Mouse (Mus musculus): Measurements from ENCODE around the gene Pla2g1b. TPM values are rescaled to one million over a fixed set of nuclear protein-coding genes. Genes with fewer than 3 reads are reported as not detected.
A peak's percentile ranks its signal among the peaks of the same experiment; 100 is the strongest.

Pla2g1b gene
- total RNA-seq (2015; ENCODE audit: low replicate concordance) (not detected in 2 replicates), total RNA-seq (2017; ENCODE audit: low replicate concordance) (not detected in 2 replicates)

DNA sequence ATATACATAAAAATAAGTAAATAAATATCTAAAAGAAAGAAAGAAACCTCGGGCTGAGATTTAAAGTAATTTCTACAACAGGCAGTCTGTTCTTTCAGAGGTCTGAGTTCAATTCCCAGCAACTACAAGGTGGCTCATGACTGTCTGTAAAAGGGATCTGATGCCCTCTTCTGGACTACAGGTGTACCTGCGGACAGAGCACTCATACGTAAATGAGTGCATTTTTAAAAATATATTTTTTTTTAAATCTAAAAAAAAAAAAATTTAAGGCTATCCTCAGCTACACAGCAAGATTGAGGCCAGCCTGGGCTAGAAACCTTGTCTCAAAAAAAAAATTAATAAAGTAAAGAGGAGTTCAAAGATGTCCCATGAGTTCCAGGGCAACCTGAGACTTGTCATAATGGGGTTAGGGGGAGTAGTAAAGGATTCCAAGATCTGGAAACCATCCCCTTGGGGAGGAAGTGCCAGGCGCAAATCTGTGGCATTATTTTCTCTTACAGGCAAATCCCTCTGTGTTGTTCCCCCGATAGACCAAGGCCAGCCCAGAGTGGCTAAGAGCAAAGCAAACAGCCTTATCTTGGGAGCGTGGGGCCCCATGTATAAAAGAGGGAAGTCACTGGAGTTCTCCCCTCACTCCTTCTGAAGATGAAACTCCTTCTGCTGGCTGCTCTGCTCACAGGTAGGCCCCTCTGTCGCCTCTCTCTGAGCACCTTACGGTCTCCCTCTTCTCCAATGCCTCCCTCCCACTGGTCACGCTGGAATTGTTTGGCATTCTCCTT, at the start of gene Pla2g1b:
Gene Pla2g1b (plus strand): TSS at position 621 of the 779 bp plus-strand sequence.
- ATAC-seq (replicated peaks; ENCODE audit: low FRiP score, poor library complexity, severe bottlenecking): no peak

DNA sequence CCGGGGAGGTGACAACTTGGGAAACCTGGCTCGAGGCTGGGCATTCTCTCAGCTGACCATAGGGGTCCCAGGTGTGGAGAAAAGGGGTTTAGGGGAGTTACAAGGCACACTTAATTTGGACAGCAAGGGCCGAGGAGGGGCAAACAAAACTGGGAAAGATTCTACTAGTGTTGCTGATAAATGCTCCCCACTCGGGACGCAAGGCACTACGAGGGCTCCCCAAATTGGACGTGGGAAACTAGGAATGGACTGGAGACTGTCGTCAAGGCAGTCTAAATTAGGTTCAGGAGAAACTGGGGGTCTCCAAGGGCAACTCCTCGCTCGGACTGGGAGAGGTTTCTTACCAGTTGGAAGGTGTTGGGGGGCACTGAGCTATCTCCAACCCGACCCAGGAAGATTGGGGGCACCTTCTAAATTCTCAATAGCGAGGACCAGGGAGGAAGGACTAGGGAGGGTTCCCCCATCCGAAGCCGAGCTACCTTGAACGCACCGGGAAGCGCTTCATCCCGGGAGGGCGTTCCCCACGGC, 37.2 kb upstream of the Pla2g1b start:
- ATAC-seq (replicated peaks; ENCODE audit: low FRiP score, poor library complexity, severe bottlenecking): no peak

DNA sequence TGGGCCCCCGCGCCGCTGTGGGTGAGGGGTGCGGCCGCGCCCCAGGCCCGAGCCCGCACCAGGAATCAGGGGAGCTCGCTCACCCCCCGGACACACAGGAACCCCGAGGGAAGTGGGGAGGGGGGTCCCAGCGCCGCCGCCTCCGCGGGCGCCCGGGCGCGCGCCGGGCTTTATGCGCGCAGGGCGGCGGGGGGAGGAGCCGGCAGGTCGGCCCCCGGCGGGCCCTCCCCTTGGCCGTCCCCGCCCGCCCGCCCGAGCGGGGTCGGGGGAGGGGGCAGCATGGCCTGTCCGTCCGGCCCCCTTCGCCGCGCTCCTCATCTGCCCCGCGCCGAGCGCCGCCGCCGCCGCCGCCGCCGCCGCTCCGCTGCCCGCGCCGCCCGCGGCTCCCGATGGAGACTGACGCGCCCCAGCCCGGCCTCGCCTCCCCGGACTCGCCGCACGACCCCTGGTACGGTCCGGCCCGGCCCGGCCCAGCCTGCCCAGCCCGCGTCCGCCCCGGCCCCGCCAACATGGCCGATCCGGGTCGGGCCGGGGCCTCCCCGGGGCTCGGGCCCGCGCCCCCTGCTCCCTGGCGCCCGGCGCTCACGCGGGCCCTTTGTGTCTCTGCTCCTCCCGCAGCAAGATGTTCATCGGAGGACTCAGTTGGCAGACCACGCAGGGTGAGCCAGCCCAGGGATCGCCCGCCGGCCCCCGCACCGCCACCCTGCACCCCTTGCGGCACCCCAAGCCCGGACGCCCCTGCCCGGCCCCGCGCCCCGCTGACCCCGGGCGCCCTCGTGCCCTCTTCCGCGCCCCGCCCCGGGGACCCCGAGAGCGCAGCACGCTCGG, 36.5 kb upstream of the Pla2g1b start, which contains the start of gene Msi1:
Gene Msi1 (plus strand): TSS at position 241 of the 828 bp plus-strand sequence.
- no peak for ATAC-seq (replicated peaks; ENCODE audit: low FRiP score, poor library complexity, severe bottlenecking)

DNA sequence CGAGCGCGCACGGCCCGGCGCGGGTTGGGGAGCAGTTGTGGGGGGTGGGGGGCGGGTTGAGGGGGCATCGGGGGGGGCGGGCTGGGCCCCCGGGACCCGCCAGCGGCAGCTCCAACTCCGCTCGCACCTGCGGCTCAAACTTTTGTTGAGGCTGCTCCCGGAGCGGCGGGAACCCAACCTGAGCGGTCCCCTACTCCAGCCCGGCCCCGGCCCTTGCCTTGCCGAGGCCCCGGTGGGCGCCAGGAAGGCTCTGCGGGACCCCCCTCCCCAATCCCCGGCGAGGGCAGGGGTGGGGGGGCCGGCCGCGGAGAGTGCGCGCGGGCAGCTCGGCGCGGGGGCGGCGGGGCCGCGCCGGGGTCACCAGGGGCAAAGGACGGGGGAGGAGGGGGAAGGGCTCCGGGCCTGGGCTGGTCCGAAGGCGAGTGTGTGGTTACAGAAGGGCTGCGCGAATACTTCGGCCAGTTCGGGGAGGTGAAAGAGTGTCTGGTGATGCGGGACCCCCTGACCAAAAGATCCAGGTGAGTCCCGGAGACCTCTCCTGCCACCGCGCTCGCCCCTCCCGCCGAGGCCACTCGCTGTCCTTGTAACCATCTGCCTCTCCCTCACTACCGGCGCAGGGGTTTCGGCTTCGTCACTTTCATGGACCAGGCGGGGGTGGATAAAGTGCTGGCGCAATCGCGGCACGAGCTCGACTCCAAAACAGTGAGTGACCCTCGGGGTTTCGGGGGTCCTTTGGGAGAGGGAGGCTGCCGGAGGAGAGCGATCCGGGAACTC, 35.7 kb upstream of the Pla2g1b start:
- ATAC-seq (replicated peaks; ENCODE audit: low FRiP score, poor library complexity, severe bottlenecking): no peak

DNA sequence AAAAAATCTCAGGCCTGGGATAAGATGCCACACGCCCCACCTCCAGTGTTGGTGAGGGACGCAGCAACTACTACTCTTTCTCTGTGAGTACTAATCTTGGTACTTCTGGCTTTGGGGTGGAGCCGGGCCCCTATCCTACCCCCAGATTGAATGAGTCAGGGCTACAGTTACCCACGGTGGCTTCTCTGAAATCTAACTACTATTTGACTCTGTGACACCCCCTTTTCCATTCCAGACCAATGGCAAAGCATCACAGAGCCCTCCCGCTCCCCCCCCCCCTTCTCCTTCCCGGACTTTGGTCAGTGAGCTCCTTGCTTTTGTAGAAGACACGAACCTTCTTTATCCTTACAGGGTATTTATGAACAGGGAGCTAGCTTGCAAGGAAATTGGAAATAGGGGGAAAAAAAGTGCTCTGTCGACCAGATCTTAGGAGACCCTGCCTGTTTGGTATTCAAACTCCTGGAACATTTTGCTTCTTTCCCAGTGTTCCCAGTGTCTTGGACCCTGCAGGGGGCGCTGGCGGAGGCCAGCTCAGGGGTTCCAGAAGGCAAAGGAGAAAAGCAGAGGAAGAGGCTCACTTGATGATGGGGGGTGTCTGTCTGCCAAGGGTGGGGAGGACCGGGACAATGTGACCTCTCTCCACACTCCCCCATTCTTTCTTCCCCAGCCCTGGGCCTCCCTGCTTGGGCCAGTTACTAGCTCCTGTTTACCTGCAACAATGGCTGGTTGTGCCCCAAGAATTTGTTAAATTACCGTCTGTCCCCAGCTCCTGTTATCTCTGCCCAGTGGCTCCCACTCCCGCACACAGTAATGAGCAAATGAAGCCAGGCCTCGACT, 34.8 kb upstream of the Pla2g1b start:
- ATAC-seq (replicated peaks; ENCODE audit: low FRiP score, poor library complexity, severe bottlenecking): no peak

DNA sequence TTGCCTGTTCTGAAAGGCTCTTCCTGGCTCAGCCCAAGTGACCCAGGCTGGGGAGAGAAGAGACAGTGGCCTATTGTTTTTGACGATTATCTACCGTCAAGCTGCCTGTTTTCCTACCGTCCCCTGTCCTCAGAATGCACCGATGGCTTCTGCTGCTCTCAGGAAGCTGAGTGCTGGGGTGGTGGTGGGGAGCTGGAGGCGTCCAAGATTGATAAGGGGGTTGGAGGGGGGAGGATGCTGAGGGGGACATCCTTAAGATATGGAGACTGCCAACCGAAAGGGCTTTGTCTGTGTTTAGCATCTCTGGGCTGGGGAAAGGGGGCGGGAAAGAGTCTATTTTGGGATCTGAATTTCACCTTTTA, 34.2 kb upstream of the Pla2g1b start:
- no peak for ATAC-seq (replicated peaks; ENCODE audit: low FRiP score, poor library complexity, severe bottlenecking)

DNA sequence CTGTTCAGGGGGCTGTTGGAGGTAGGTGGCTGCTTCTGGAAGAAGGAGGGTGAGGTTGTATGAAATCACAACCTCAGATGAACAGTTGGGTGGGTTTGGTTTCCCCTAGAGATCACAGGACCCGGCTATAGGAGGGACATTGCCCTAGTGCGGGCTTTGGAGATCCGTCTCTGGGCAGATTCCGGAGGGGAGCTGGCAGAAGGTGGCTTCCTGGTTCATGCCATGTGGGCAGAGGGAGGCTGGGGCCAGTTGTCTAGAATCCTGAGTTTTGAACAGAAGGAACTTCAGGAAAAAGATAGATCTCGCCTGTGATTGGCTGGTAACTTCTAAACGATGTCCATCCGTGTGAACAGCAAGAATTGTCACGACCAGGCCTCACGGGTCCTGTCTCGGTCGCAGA, 33.7 kb upstream of the Pla2g1b start:
- no peak for ATAC-seq (replicated peaks; ENCODE audit: low FRiP score, poor library complexity, severe bottlenecking)

DNA sequence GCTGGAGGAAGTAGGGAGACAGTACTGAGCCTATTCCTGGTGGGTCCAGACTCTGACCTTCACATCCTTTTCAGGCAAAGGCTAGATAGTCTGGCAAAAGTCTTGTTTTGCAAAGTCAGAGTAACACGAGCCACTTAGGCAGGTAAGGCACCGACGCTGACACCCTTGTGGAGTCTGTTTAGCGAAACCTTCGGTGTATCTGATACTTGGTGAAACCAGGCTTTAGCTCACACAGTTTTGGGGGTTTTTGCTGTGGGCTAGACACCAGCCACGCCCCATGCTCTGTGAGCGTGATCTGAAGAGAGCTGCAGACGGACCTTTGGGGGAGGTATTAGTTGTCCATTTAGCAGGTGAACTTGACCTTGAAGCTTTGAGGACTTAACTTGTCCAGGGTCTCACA, 32.9 kb upstream of the Pla2g1b start:
- ATAC-seq (replicated peaks; ENCODE audit: low FRiP score, poor library complexity, severe bottlenecking): no peak

DNA sequence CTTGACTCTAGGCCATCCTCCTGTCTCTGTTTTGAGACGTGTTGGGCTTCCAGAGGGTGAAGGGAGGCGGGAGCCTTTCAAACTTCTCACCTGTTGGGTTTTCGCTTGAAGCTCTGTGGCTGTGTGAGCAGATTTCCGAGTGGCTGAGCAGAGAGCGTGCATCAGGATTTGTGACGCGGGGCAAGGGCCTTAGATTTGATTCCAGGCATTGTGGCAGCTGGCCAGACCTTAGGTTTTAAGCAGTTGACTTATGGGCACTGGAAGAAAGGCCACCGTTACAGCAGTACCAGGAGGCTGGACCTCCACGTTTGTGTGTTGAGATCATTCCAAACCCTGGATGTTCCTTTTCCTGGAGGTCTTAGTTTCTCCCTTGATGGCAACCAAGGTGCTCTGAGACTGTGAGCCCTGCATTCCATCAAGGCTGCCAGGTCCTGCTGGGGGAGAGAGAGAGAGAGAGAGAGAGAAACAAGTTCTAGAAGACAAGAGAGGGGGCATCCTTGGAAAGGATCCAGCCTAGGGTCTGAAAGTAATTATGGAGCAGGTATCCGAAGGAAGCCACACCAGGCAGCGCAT, 31.7 kb upstream of the Pla2g1b start:
- ATAC-seq (replicated peaks; ENCODE audit: low FRiP score, poor library complexity, severe bottlenecking): no peak

DNA sequence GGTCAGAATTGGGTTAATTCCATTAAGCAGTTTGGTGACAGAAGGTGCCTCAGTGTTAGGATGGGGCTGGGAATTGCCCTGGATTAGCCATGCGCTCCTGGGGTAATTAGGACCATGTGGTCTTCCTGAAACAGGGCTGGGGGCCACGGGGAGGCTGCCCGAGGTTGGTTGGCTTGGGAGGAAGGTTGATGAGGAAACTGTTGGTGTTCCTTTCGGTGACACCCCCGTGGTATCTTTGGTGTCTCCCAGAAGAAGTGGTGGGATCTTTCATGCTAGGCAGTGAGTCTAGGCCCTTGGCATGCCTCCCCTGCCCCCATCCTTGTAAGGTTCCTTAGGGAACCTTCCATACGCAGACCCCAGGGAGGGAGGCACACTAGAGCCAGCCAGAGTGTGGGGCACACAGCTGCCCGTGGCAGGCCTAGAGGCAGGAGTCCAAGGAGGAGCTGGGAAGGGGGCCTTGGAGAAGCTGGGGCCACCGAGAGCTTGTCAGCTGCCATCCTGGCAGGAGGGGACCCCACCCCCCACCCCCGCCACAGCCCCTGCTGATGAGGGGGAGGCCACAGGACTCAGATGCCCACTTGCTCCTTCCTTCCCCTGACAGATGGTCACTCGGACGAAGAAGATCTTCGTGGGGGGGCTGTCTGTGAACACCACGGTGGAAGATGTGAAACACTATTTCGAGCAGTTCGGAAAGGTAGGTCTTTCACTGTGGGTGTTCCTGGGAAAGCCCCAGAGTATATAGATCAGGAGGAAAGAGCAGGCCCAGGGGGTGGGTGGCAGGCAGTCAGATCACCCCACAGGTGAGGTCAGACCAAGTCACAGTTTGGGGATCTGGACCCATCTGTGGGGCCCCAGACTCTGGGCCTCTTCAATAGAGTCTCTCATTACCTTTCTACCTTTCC, 31.0 kb upstream of the Pla2g1b start:
- ATAC-seq (replicated peaks; ENCODE audit: low FRiP score, poor library complexity, severe bottlenecking): no peak

DNA sequence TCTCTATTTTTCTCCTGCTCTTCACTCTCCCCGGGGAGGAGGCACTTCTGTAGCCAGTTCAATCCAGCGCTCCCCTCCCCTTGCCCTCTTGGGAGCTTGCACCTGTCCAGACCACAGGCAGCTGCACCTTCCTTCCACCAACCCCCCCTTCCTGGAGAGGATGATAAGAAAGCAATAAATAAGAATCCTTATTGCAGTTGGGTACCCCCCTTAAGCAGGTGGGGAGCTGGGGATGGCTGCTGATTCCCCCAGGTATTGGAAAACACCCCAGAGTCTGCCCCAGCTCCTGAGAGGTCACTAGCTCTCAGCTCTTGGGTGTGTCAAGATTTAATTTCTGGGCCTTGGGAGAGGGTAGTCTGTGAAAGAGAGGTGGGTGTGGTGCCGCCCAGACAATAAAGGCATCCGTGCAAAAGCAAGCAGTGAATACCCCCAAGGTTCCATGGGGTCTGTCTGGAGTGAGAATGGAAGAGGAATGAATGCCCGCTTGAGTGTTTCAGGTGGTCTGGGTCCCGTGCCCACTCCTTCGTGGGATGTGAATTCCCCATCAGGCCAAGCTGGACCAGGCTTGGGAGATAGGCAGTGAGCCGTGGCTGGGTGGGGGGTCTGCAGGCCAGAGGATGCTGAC, 30.2 kb upstream of the Pla2g1b start:
- no peak for ATAC-seq (replicated peaks; ENCODE audit: low FRiP score, poor library complexity, severe bottlenecking)

DNA sequence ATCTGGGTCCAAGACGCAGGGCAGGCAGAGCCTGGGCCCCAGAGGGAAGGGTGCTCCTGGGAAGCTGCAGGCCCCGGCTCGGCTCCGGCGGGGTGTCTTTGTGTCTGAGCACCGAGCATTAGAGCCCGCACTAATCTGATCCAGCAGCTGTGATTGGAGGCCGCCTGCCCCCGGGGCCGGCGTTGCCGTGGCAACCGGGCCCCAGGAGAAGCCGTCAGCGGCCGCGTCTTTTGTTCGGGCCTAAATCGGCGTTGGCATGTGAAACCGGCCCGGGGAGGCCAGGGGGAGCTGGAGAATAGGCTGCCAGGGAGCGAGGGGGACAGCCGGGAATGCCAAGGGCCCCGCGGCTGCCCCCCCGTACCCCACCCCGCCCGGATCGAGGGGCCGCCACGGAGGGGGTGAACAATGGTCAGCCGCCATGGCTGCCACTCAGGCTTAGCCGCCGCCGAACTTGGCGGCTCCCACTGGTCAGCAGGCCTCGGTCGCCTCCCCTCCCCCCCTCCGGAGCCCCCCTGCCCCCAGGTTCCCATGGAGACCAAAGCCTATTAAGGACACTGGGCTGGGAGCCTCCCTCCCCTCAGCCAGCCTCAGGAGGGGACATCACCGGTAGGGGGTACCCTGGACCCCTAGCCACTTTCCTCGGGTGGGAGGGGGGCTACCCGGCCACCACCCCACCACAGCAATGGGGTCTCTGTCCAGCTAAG, 29.5 kb upstream of the Pla2g1b start:
- no peak for ATAC-seq (replicated peaks; ENCODE audit: low FRiP score, poor library complexity, severe bottlenecking)

DNA sequence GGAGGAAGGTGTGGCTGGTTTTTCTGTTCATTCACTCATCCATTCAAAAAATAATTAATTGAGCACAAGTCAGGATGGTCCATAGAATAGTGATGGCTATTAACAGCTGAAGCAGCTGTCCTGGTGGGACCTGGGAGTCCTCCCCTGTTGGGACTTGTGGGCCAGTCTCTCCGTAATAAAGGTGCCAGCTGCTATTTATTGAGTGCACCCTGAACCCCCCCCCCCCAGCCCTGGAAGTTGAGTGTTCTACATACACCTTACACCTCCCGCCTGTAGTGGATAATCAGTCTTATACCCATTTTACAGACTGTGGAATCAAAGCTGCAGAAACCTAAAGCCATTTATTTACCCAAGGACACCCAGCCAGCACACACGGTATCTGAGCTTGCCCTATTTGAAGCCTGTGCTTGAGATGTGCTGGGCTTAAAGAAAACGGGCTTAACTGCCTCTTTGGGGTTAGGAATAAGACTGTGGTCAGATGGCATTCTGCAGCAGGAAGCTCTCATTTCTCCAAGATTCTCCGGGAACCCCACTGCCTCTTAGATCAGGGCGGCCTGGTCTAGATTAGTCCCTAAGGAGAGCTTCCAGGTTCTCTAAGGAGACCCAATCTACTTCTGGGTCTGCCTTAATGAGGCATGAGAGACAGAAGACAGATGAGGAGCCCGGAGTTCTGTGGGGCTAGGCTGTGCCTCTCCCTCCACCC, 28.7 kb upstream of the Pla2g1b start:
- ATAC-seq (replicated peaks; ENCODE audit: low FRiP score, poor library complexity, severe bottlenecking): no peak

DNA sequence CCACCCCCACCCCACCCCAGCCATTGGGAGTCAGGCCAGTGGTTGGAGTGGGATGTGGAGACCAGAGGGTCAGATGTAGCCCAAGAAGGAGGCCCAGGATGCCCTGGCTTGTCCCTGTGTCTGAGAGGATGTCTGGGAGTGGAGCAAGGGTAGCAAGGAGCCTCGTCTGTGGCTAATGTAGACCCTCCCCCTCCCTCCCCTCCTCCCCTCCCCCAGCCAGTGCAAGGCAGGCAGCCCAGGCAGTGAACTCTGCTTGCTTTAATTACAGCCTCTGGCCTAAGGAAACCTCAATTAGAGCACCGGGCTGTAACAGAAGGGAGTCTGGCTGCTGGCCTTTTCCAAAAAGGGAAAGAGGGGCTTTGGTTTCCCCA, 28.1 kb upstream of the Pla2g1b start:
- no peak for ATAC-seq (replicated peaks; ENCODE audit: low FRiP score, poor library complexity, severe bottlenecking)

DNA sequence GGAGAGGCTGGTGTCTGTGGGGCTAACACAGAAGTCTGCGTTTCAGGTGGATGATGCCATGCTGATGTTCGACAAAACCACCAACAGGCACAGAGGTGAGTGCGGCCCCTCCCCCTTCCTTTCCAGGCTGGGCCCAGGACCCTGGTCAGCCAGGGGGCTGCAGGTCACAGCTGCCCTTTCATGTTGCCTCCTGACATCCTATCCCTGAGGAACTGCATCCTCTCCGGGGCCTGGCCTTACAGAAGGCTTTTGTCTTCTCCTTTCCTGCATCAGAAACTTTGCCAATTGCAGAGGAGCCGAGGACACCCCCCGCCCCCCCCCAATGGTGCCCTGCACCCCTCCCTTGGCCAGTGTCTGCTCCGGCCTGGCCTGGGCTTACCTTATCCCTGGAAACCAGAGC, 27.4 kb upstream of the Pla2g1b start:
- no peak for ATAC-seq (replicated peaks; ENCODE audit: low FRiP score, poor library complexity, severe bottlenecking)

DNA sequence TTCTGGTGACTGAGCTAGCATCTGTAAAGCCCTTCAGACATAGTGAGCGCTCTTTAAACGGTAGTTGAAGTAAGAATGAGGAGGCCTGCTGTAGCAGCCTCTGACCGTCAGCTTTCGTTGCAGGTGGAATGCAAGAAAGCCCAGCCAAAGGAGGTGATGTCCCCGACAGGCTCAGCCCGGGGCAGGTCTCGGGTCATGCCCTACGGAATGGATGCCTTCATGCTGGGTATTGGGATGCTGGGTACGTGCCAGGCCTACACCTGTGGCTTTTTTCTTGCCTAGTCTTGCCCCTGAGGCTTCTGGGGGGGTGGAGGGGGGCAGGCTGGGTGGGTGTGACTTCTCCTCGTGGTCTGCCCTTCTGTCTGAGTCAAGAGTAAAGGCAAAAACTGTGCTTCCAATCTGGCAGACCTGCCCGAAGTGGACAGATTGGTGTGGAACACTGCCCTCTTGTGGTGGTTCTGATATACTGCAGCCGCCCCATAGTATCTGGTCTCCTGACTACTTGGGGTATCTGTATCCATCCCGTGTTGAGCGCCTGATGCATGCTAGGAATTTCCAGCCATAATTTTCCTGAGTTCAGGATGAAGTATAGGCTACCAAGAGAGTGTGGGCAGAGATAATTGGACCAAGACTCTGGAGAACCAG, 24.7 kb upstream of the Pla2g1b start:
- peak; percentile 74 for ATAC-seq (replicated peaks; ENCODE audit: low FRiP score, poor library complexity, severe bottlenecking)
